Mouse (Mus musculus): ENCODE measurements around the gene Exosc5. TPM values are rescaled to one million over a fixed set of nuclear protein-coding genes. Genes with fewer than 3 reads are reported as not detected.

Gene Exosc5
- polyA plus RNA-seq, 1 experiment from 2014 or later = 48.3 TPM

- 70% methylated on average over 8 of the region's 8 CpGs for WGBS
- H3K36me3 ChIP-seq (ENCODE audit: control insufficient read depth, insufficient read depth) = peaks cover 15% of the 10 kb centered on the region
These were observed 30.7 kb upstream of the Exosc5 start for GRCm38 (mm10) chr7:25628323-25628620.

GRCm38 (mm10) chr7:25632679-25633078 lies 26.3 kb upstream of the Exosc5 start:
- Histone ChIP-seq H3K4me3 (replicated peaks; ENCODE audit: low read length) (no peak overlapping the region), H3K9me3 (ENCODE audit: control insufficient read depth, low read length) (no peaks in the 10 kb centered on the region), H3K4me2 (ENCODE audit: low read length) (no peak overlapping the region), H3K36me3 (ENCODE audit: control insufficient read depth, insufficient read depth) (peaks cover 22% of the 10 kb centered on the region), H3K9ac (replicated peaks; ENCODE audit: low read depth, low read length) (no peak overlapping the region), H3K27ac (ENCODE audit: low read length) (no peak overlapping the region), H3K4me1 (replicated peaks; ENCODE audit: control insufficient read depth, insufficient read depth, low read length) (no peaks in the 10 kb centered on the region), H3K27me3 (replicated peaks; ENCODE audit: control insufficient read depth, insufficient read depth, low read length) (peaks cover 9% of the 10 kb centered on the region)
- WGBS = 96% methylated on average over 5 of the region's 5 CpGs
- ATAC-seq = no peak

More at GRCm38 (mm10) chr7:25628323-25628620, 30.7 kb upstream of the Exosc5 start:
- Histone ChIP-seq H3K27me3 (replicated peaks; ENCODE audit: control insufficient read depth, insufficient read depth, low read length) (peaks cover 9% of the 10 kb centered on the region), H3K9me3 (ENCODE audit: control insufficient read depth, low read length) (no peaks in the 10 kb centered on the region), H3K4me2 (ENCODE audit: low read length) (no peak overlapping the region), H3K4me1 (replicated peaks; ENCODE audit: control insufficient read depth, insufficient read depth, low read length) (peaks cover 10% of the 10 kb centered on the region), H3K9ac (replicated peaks; ENCODE audit: low read depth, low read length) (no peak overlapping the region), H3K4me3 (replicated peaks; ENCODE audit: low read length) (no peak overlapping the region), H3K27ac (ENCODE audit: low read length) (no peak overlapping the region)
- no peak for ATAC-seq

GRCm38 (mm10) chr7:25636373-25636772 lies 22.6 kb upstream of the Exosc5 start:
- H3K9me3 ChIP-seq (ENCODE audit: control insufficient read depth, low read length) = no peaks in the 10 kb centered on the region
- 79% methylated on average over 3 of the region's 3 CpGs for WGBS
- H3K9ac ChIP-seq (replicated peaks; ENCODE audit: low read depth, low read length) = no peak overlapping the region

GRCm38 (mm10) chr7:25637099-25637498 lies 21.9 kb upstream of the Exosc5 start:
- WGBS = 92% methylated on average over 5 of the region's 5 CpGs
- no peak for ATAC-seq

More at GRCm38 (mm10) chr7:25636373-25636772, 22.6 kb upstream of the Exosc5 start:
- no peak overlapping the region for H3K4me3 ChIP-seq (replicated peaks; ENCODE audit: low read length)
- H3K36me3 ChIP-seq (ENCODE audit: control insufficient read depth, insufficient read depth) = peaks cover 13% of the 10 kb centered on the region
- H3K27me3 ChIP-seq (replicated peaks; ENCODE audit: control insufficient read depth, insufficient read depth, low read length) = no peaks in the 10 kb centered on the region
- no peak overlapping the region for H3K27ac ChIP-seq (ENCODE audit: low read length)
- peaks cover 4% of the 10 kb centered on the region for H3K4me1 ChIP-seq (replicated peaks; ENCODE audit: control insufficient read depth, insufficient read depth, low read length)
- no peak for ATAC-seq
- H3K4me2 ChIP-seq (ENCODE audit: low read length) = no peak overlapping the region

GRCm38 (mm10) chr7:25639754-25640153 lies 19.2 kb upstream of the Exosc5 start:
- no peaks in the 10 kb centered on the region for H3K9me3 ChIP-seq (ENCODE audit: control insufficient read depth, low read length)
- peaks cover 4% of the 10 kb centered on the region for H3K4me1 ChIP-seq (replicated peaks; ENCODE audit: control insufficient read depth, insufficient read depth, low read length)
- H3K4me3 ChIP-seq (replicated peaks; ENCODE audit: low read length) = no peak overlapping the region
- no peak; the same call in 1 of the 2 replicates for ATAC-seq
- H3K9ac ChIP-seq (replicated peaks; ENCODE audit: low read depth, low read length) = no peak overlapping the region
- no peak overlapping the region for H3K27ac ChIP-seq (ENCODE audit: low read length)
- H3K27me3 ChIP-seq (replicated peaks; ENCODE audit: control insufficient read depth, insufficient read depth, low read length) = no peaks in the 10 kb centered on the region
- 0 out of 2 replicates have a peak, but pooled peaks cover 5% of the 10 kb centered on the region for H3K36me3 ChIP-seq (ENCODE audit: control insufficient read depth, insufficient read depth)
- WGBS = 74% methylated on average over 4 of the region's 4 CpGs
- H3K4me2 ChIP-seq (ENCODE audit: low read length) = no peak overlapping the region

More at GRCm38 (mm10) chr7:25637099-25637498, 21.9 kb upstream of the Exosc5 start:
- H3K27ac ChIP-seq (ENCODE audit: low read length) = no peak overlapping the region
- no peaks in the 10 kb centered on the region for H3K9me3 ChIP-seq (ENCODE audit: control insufficient read depth, low read length)
- H3K4me3 ChIP-seq (replicated peaks; ENCODE audit: low read length) = no peak overlapping the region
- H3K9ac ChIP-seq (replicated peaks; ENCODE audit: low read depth, low read length) = no peak overlapping the region
- no peaks in the 10 kb centered on the region for H3K27me3 ChIP-seq (replicated peaks; ENCODE audit: control insufficient read depth, insufficient read depth, low read length)
- H3K4me1 ChIP-seq (replicated peaks; ENCODE audit: control insufficient read depth, insufficient read depth, low read length) = peaks cover 4% of the 10 kb centered on the region
- peaks cover 13% of the 10 kb centered on the region for H3K36me3 ChIP-seq (ENCODE audit: control insufficient read depth, insufficient read depth)
- no peak overlapping the region for H3K4me2 ChIP-seq (ENCODE audit: low read length)

- no peak overlapping the region for H3K4me3 ChIP-seq (replicated peaks; ENCODE audit: low read length)
- no peak overlapping the region for H3K9ac ChIP-seq (replicated peaks; ENCODE audit: low read depth, low read length)
- WGBS = 80% methylated on average over 10 of the region's 10 CpGs
- peaks cover 3% of the 10 kb centered on the region; the same call in 1 of the 2 replicates for H3K36me3 ChIP-seq (ENCODE audit: control insufficient read depth, insufficient read depth)
- peaks cover 4% of the 10 kb centered on the region for H3K4me1 ChIP-seq (replicated peaks; ENCODE audit: control insufficient read depth, insufficient read depth, low read length)
- no peaks in the 10 kb centered on the region for H3K27me3 ChIP-seq (replicated peaks; ENCODE audit: control insufficient read depth, insufficient read depth, low read length)
- no peaks in the 10 kb centered on the region for H3K9me3 ChIP-seq (ENCODE audit: control insufficient read depth, low read length)
- H3K27ac ChIP-seq (ENCODE audit: low read length) = no peak overlapping the region
- H3K4me2 ChIP-seq (ENCODE audit: low read length) = no peak overlapping the region
- no peak for ATAC-seq
These were observed 14.8 kb upstream of the Exosc5 start for GRCm38 (mm10) chr7:25644136-25644535.

- WGBS = 72% methylated on average over 4 of the region's 4 CpGs
These were observed 14.3 kb upstream of the Exosc5 start for GRCm38 (mm10) chr7:25644631-25645030.

GRCm38 (mm10) chr7:25645074-25645473 lies 13.9 kb upstream of the Exosc5 start:
- no peak overlapping the region for H3K4me3 ChIP-seq (replicated peaks; ENCODE audit: low read length)
- WGBS = 31% methylated on average over 14 of the region's 14 CpGs
- ATAC-seq = no peak
- H3K27ac ChIP-seq (ENCODE audit: low read length) = no peak overlapping the region
- H3K9ac ChIP-seq (replicated peaks; ENCODE audit: low read depth, low read length) = no peak overlapping the region
- no peaks in the 10 kb centered on the region for H3K27me3 ChIP-seq (replicated peaks; ENCODE audit: control insufficient read depth, insufficient read depth, low read length)
- no peaks in the 10 kb centered on the region for H3K4me1 ChIP-seq (replicated peaks; ENCODE audit: control insufficient read depth, insufficient read depth, low read length)
- H3K4me2 ChIP-seq (ENCODE audit: low read length) = no peak overlapping the region
- peaks cover 3% of the 10 kb centered on the region; the same call in 1 of the 2 replicates for H3K36me3 ChIP-seq (ENCODE audit: control insufficient read depth, insufficient read depth)
- no peaks in the 10 kb centered on the region for H3K9me3 ChIP-seq (ENCODE audit: control insufficient read depth, low read length)

More at GRCm38 (mm10) chr7:25644631-25645030, 14.3 kb upstream of the Exosc5 start:
- no peak for ATAC-seq
- no peaks in the 10 kb centered on the region for H3K9me3 ChIP-seq (ENCODE audit: control insufficient read depth, low read length)
- H3K4me3 ChIP-seq (replicated peaks; ENCODE audit: low read length) = no peak overlapping the region
- peaks cover 3% of the 10 kb centered on the region for H3K4me1 ChIP-seq (replicated peaks; ENCODE audit: control insufficient read depth, insufficient read depth, low read length)
- no peak overlapping the region for H3K27ac ChIP-seq (ENCODE audit: low read length)
- no peaks in the 10 kb centered on the region for H3K27me3 ChIP-seq (replicated peaks; ENCODE audit: control insufficient read depth, insufficient read depth, low read length)
- no peak overlapping the region for H3K9ac ChIP-seq (replicated peaks; ENCODE audit: low read depth, low read length)
- H3K36me3 ChIP-seq (ENCODE audit: control insufficient read depth, insufficient read depth) = peaks cover 3% of the 10 kb centered on the region; the same call in 1 of the 2 replicates
- H3K4me2 ChIP-seq (ENCODE audit: low read length) = no peak overlapping the region

GRCm38 (mm10) chr7:25647574-25648123 lies 11.3 kb upstream of the Exosc5 start:
- WGBS = 62% methylated on average over 5 of the region's 5 CpGs
- Histone ChIP-seq H3K9me3 (ENCODE audit: control insufficient read depth, low read length) (no peaks in the 10 kb centered on the region), H3K36me3 (ENCODE audit: control insufficient read depth, insufficient read depth) (peaks cover 3% of the 10 kb centered on the region; the same call in 1 of the 2 replicates), H3K27ac (ENCODE audit: low read length) (no peak overlapping the region), H3K4me1 (replicated peaks; ENCODE audit: control insufficient read depth, insufficient read depth, low read length) (no peaks in the 10 kb centered on the region), H3K9ac (replicated peaks; ENCODE audit: low read depth, low read length) (no peak overlapping the region), H3K4me2 (ENCODE audit: low read length) (no peak overlapping the region), H3K27me3 (replicated peaks; ENCODE audit: control insufficient read depth, insufficient read depth, low read length) (no peaks in the 10 kb centered on the region), H3K4me3 (replicated peaks; ENCODE audit: low read length) (no peak overlapping the region)
- ATAC-seq = no peak

GRCm38 (mm10) chr7:25649839-25650238 lies 9.1 kb upstream of the Exosc5 start:
- H3K27me3 ChIP-seq (replicated peaks; ENCODE audit: control insufficient read depth, insufficient read depth, low read length) = no peaks in the 10 kb centered on the region
- H3K4me3 ChIP-seq (replicated peaks; ENCODE audit: low read length) = no peak overlapping the region
- 85% methylated on average over 5 of the region's 5 CpGs for WGBS
- no peaks in the 10 kb centered on the region for H3K4me1 ChIP-seq (replicated peaks; ENCODE audit: control insufficient read depth, insufficient read depth, low read length)
- H3K9me3 ChIP-seq (ENCODE audit: control insufficient read depth, low read length) = no peaks in the 10 kb centered on the region
- peaks cover 3% of the 10 kb centered on the region; the same call in 1 of the 2 replicates for H3K36me3 ChIP-seq (ENCODE audit: control insufficient read depth, insufficient read depth)
- no peak overlapping the region for H3K9ac ChIP-seq (replicated peaks; ENCODE audit: low read depth, low read length)
- H3K27ac ChIP-seq (ENCODE audit: low read length) = no peak overlapping the region
- H3K4me2 ChIP-seq (ENCODE audit: low read length) = no peak overlapping the region
- ATAC-seq = no peak
